Mouse (Mus musculus) limb, embryonic 14.5 days (tissue): ENCODE results near the gene Dolk. TPM values are rescaled to one million over a fixed set of nuclear protein-coding genes. Genes with fewer than 3 reads are reported as not detected.

ENCODE experiments used
- ATAC-seq: fragments of 200-750 bp; cut with Nextera tagmentation; 2 replicates; pipeline ENCODE4 v1.8.0; 2017; ENCODE audit warnings: low read depth, moderate number of reproducible peaks, moderate TSS enrichment; ENCODE audit not compliant: low FRiP score
- DNase-seq: peaks from one replicate; pipeline ENCODE4 v3.0.0-alpha.2; 2015; ENCODE audit warnings: low spot score
- H3K27ac ChIP-seq: fragments of 300-500 bp; sonication (generic); replicated peaks from 2 replicates; pipeline ENCODE4 v1.5.1; 2014; ENCODE audit warnings: low read depth, mild to moderate bottlenecking, low read length, moderate library complexity, mixed read lengths
- H3K27me3 ChIP-seq: fragments of 300-500 bp; sonication (generic); 2 replicates; pipeline ENCODE4 v1.6.1; 2014; ENCODE audit warnings: low read length, mixed read lengths; ENCODE audit not compliant: control insufficient read depth, insufficient read depth
- H3K36me3 ChIP-seq: fragments of 300-500 bp; sonication (generic); 2 replicates; pipeline ENCODE4 v1.6.1; 2014; ENCODE audit warnings: mild to moderate bottlenecking, low read length, moderate library complexity, mixed read lengths; ENCODE audit not compliant: control insufficient read depth, insufficient read depth
- H3K4me1 ChIP-seq: fragments of 300-500 bp; sonication (generic); 2 replicates; pipeline ENCODE4 v1.6.1; 2014; ENCODE audit warnings: antibody characterized with exemption, low read length, mixed read lengths; ENCODE audit not compliant: control insufficient read depth, insufficient read depth
- H3K4me2 ChIP-seq: fragments of 300-500 bp; sonication (generic); replicated peaks from 2 replicates; pipeline ENCODE4 v1.6.1; 2014; ENCODE audit warnings: low read depth, mild to moderate bottlenecking, low read length, moderate library complexity; ENCODE audit not compliant: severe bottlenecking
- H3K4me3 ChIP-seq: fragments of 300-500 bp; sonication (generic); replicated peaks from 2 replicates; pipeline ENCODE4 v1.5.1; 2014; ENCODE audit warnings: low read length
- H3K9ac ChIP-seq: fragments of 300-500 bp; sonication (generic); 2 replicates; pipeline ENCODE4 v1.6.1; 2014; ENCODE audit warnings: mild to moderate bottlenecking, low read depth, low read length, moderate library complexity; ENCODE audit not compliant: severe bottlenecking
- H3K9me3 ChIP-seq: fragments of 300-500 bp; sonication (generic); 2 replicates; pipeline ENCODE4 v1.6.1; 2016; ENCODE audit warnings: low read length; ENCODE audit not compliant: control insufficient read depth
- POLR2A ChIP-seq: fragments of 200-500 bp; IDR thresholded peaks from 2 replicates; pipeline ENCODE4 v1.8.0; 2012; ENCODE audit warnings: inconsistent platforms, mild to moderate bottlenecking, moderate library complexity, borderline replicate concordance; ENCODE audit not compliant: insufficient read depth, insufficient read length; ENCODE audit errors: extremely low read depth
- WGBS: fragments of 180-500 bp; shearing (Covaris S2); extraction: QIAGEN DNeasy Blood & Tissue Kit; methylation state at CpG from one replicate; pipeline ENCODE4 v1.1.7; 2014; 5-methylcytosine and 5-hydroxymethylcytosine counted together
- polyA plus RNA-seq, 2 experiments: library from polyadenylated mRNA; depleted of rRNA in 1 of 2; stranded (reverse) in 1 of 2; unstranded in 1 of 2; fragments of >200 nt; fragmentation: Nextera tagmentation in 1 of 2; extraction: Ambion mirVana in 1 of 2; gene quantifications; 2 replicates each; pipeline versions ENCODE4 v1.2.1 to v1.2.3; 2012 to 2014

Dolk gene
- polyA plus RNA-seq, 2 experiments, result 13.8 to 31.0 TPM

DNA sequence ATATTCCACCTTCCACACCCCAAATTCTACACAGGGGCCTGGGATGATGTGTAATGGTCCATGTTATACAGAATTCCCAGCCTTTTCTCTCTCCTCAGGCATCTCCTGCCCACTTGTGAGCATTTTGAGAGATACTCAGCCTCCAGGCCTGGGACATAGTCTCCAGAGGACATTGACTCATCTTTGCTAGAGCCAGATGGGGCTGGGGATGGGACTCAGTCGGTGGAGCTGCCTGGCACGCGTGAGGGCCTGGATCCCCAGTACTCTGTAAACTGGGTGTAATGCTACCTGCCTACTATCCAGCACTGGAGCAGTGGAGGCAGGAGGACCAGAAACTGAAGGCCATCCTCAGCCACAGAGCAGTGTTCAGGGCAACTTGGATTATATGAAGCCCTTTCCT lies 37.0 kb downstream of the Dolk start:
- Histone ChIP-seq H3K4me2 (no peak overlapping the region), H3K4me3 (no peak overlapping the region), H3K9ac (no peak overlapping the region), H3K27ac (no peak overlapping the region), H3K9me3 (no peaks in the 10 kb centered on the region), H3K27me3 (no peaks in the 10 kb centered on the region), H3K36me3 (peaks cover 55% of the 10 kb centered on the region), H3K4me1 (no peaks in the 10 kb centered on the region)
- ATAC-seq (no peak), DNase-seq (no peak)
- 89% methylated on average over 3 of the region's 3 CpGs for WGBS
- no peak for TF ChIP-seq POLR2A

DNA sequence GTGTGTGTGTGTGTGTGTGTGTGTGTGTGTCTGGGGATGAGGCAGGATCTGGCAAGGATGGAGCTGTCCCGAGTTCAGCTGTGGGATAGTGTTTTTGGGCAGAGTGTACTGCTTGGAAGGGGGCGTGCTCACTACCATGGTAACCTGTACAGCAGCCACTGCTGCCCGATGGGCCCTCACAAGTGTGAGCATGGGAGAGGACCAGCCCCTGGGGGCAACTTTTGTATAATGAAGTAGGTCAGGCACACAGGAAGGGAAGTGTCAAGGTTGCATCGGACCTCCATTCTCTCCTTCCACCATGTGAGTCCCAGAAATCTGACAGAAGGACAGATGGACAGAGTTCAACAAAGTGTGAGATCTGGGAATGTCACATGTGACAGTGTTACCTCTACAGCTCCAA lies 38.5 kb downstream of the Dolk start:
- no peak overlapping the region for H3K27ac ChIP-seq
- TF ChIP-seq POLR2A, result no peak
- no peak for ATAC-seq
- H3K27me3 ChIP-seq, result no peaks in the 10 kb centered on the region
- 71% methylated on average over 4 of the region's 4 CpGs for WGBS
- no peaks in the 10 kb centered on the region for H3K9me3 ChIP-seq
- H3K36me3 ChIP-seq, result peaks cover 57% of the 10 kb centered on the region
- H3K4me2 ChIP-seq, result no peak overlapping the region
- no peaks in the 10 kb centered on the region for H3K4me1 ChIP-seq
- no peak overlapping the region for H3K4me3 ChIP-seq
- no peak for DNase-seq
- H3K9ac ChIP-seq, result no peak overlapping the region

DNA sequence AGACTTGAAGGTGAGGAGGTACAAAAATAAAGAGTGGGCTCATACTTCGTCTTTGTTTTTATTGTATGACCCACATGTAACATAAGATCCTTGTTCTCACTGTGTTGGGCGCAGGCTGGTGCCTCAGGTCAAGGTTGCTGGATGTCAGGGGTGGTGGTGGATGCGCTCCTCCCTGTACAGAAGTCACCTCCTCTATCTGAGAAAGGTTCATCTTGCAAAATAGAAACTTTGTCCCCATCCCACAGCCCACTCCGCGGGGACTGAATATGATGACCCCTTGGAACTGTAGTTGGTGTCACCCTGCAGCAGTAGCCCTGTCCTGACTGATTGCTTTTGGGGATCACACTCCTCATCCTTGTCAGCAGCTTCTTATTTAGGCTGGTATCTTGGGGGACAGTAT lies 39.1 kb downstream of the Dolk start:
- Histone ChIP-seq H3K9me3 (no peaks in the 10 kb centered on the region), H3K4me2 (no peak overlapping the region), H3K36me3 (peaks cover 61% of the 10 kb centered on the region), H3K27me3 (no peaks in the 10 kb centered on the region), H3K9ac (no peak overlapping the region), H3K27ac (no peak overlapping the region), H3K4me1 (no peaks in the 10 kb centered on the region; the same call in 1 of the 2 replicates), H3K4me3 (no peak overlapping the region)
- ATAC-seq (no peak), DNase-seq (no peak)
- 90% methylated on average over 5 of the region's 5 CpGs for WGBS
- TF ChIP-seq POLR2A, result no peak

DNA sequence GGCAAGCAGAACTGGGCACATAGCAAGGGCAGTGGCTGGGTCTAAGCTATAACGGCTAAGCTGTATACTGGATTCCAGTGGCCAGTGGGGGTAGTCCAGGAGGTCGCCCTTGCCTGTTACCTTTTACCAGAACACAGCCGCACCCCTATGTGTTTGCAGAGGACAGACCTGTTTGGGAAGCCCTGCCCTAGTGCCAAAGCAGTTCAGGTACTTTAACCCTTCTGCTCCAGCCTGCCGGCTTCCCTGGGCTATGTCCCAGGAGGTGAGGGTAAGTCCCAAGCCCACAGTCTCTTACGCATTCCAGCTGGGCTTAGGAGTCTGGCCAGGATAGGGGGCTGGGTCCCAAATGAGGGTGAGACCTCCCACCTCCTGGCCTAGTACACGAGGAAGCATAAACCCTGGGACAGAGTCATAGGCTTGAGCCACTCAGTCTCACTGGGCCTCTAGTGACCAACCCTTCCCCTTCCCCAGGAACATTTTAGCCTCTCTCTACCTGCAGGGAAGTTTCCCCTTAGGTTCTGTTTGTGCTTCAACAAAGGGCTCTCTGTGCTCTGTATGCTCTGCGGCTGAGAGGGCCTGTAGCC lies 41.4 kb downstream of the Dolk start:
- Histone ChIP-seq H3K36me3 (peaks cover 70% of the 10 kb centered on the region), H3K27ac (peak overlapping the region; percentile 52; the same call in 1 of the 2 replicates), H3K27me3 (no peaks in the 10 kb centered on the region), H3K9ac (0 out of 2 replicates have a peak overlapping the region, but pooled peaks have one; percentile 25), H3K4me2 (no peak overlapping the region), H3K4me3 (no peak overlapping the region), H3K9me3 (no peaks in the 10 kb centered on the region), H3K4me1 (no peaks in the 10 kb centered on the region; the same call in 1 of the 2 replicates)
- TF ChIP-seq POLR2A, result no peak
- 63% methylated on average over 7 of the region's 7 CpGs for WGBS
- DNase-seq, result no peak
- peak; percentile 37; the same call in 1 of the 2 replicates for ATAC-seq

DNA sequence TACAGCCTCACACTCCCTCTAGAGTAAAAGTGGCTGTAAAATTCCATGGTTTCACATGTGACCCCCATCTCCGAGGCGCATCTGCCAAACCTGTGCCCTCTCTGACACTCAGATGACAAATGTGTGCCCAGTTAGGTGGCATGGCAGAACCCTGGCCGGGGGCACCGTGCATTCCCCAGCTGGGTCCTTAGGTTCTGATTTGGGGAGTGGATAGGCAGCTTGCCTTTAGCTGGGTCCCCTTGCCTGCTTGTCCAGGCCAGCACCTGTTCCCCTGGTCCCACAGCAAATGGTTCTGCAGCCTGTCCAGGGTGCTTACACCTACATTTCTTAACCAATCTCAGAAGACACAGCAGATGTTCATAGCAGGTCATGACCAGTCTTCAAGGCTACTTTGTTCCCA lies 42.7 kb downstream of the Dolk start:
- 88% methylated on average over 4 of the region's 4 CpGs for WGBS
- no peak overlapping the region for H3K4me3 ChIP-seq
- H3K4me2 ChIP-seq, result no peak overlapping the region
- no peak for TF ChIP-seq POLR2A
- H3K4me1 ChIP-seq, result peaks cover 12% of the 10 kb centered on the region
- DNase-seq (no peak), ATAC-seq (no peak)
- no peak overlapping the region for H3K9ac ChIP-seq
- H3K27ac ChIP-seq, result no peak overlapping the region
- H3K36me3 ChIP-seq, result peaks cover 57% of the 10 kb centered on the region
- no peaks in the 10 kb centered on the region for H3K27me3 ChIP-seq
- H3K9me3 ChIP-seq, result no peaks in the 10 kb centered on the region

DNA sequence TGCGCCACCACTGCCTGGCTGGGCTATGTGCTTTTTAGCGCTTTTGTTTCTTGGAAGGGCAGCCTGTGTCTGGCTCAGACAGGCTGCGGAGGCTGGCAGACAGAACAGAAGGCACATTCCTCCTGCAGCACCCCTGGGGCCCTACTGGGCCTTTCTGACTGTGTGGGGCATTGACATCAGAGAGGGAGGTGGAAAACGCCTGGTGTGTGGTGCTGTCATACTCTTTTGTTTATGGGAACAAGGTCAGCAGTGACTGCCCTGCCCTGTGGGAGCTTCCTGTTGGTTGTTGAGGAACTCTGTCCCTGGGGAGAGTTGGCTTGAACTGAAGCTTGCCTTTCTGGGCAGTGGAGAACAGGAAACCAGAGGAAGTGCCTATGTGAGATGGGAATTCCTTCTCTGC lies 43.6 kb downstream of the Dolk start:
- no peak for TF ChIP-seq POLR2A
- peak; percentile 36 for DNase-seq

More for the DNA sequence above, 43.6 kb downstream of the Dolk start:
- no peak overlapping the region for H3K4me3 ChIP-seq
- H3K27me3 ChIP-seq, result no peaks in the 10 kb centered on the region
- WGBS, result 36% methylated on average over 4 of the region's 4 CpGs
- H3K36me3 ChIP-seq, result peaks cover 52% of the 10 kb centered on the region
- no peak overlapping the region for H3K27ac ChIP-seq
- no peak overlapping the region for H3K4me2 ChIP-seq
- ATAC-seq, result no peak
- peaks cover 14% of the 10 kb centered on the region for H3K4me1 ChIP-seq
- no peaks in the 10 kb centered on the region for H3K9me3 ChIP-seq
- H3K9ac ChIP-seq, result no peak overlapping the region
